Mouse (Mus musculus) heart, embryonic 15.5 days (tissue): Measurements from ENCODE around the gene Adam15. TPM values are rescaled to one million over a fixed set of nuclear protein-coding genes. Genes with fewer than 3 reads are reported as not detected.
A peak's percentile ranks its signal among the peaks of the same experiment; 100 is the strongest.

ENCODE experiments used
- ATAC-seq: fragments of 200-750 bp; cut with Nextera tagmentation; replicated peaks from 2 replicates; pipeline ENCODE4 v1.8.0; 2017; ENCODE audit warnings: low read depth, moderate TSS enrichment; ENCODE audit not compliant: insufficient number of reproducible peaks, insufficient read depth, low FRiP score
- H3K27ac ChIP-seq: fragments of 300-500 bp; sonication (generic); 2 replicates; pipeline ENCODE4 v1.5.1; 2015; ENCODE audit warnings: mild to moderate bottlenecking, inconsistent platforms
- H3K27me3 ChIP-seq: fragments of 300-500 bp; sonication (generic); 2 replicates; pipeline ENCODE4 v1.6.1; 2015; ENCODE audit warnings: inconsistent platforms
- H3K36me3 ChIP-seq: fragments of 300-500 bp; sonication (generic); 2 replicates; pipeline ENCODE4 v1.6.1; 2015; ENCODE audit warnings: mild to moderate bottlenecking, inconsistent platforms
- H3K4me1 ChIP-seq: fragments of 300-500 bp; sonication (generic); replicated peaks from 2 replicates; pipeline ENCODE4 v1.6.1; 2015; ENCODE audit warnings: inconsistent platforms
- H3K4me2 ChIP-seq: fragments of 300-500 bp; sonication (generic); 2 replicates; pipeline ENCODE4 v1.6.1; 2015; ENCODE audit warnings: inconsistent platforms, mild to moderate bottlenecking, moderate library complexity
- H3K4me3 ChIP-seq: fragments of 300-500 bp; sonication (generic); 2 replicates; pipeline ENCODE4 v1.5.1; 2015; ENCODE audit warnings: mild to moderate bottlenecking, inconsistent platforms
- H3K9ac ChIP-seq: fragments of 300-500 bp; sonication (generic); 2 replicates; pipeline ENCODE4 v1.6.1; 2015; ENCODE audit warnings: mild to moderate bottlenecking, inconsistent platforms
- H3K9me3 ChIP-seq: fragments of 300-500 bp; sonication (generic); replicated peaks from 2 replicates; pipeline ENCODE4 v1.6.1; 2016; ENCODE audit warnings: inconsistent platforms
- WGBS: fragments of 180-500 bp; shearing (Covaris S2); methylation state at CpG from one replicate; pipeline ENCODE4 v1.1.7; 2015; ENCODE audit warnings: mixed read lengths; 5-methylcytosine and 5-hydroxymethylcytosine counted together
- polyA plus RNA-seq: library from polyadenylated mRNA; unstranded; fragments of >200 nt; fragmentation: Nextera tagmentation; extraction: Ambion mirVana; gene quantifications from 2 replicates; pipeline ENCODE4 v1.2.1, GENCODE M21; 2015

Gene Adam15
- polyA plus RNA-seq, 1 experiment from 2014 or later, result 59.8 TPM

GRCm38 (mm10) chr3:89314791-89315190 is 35.0 kb downstream of the Adam15 start:
- H3K27ac ChIP-seq, result no peak overlapping the region
- 51% methylated on average over 2 of the region's 2 CpGs for WGBS
- H3K4me1 ChIP-seq, result peaks cover 42% of the 10 kb centered on the region
- peak overlapping the region; percentile 42 for H3K4me3 ChIP-seq
- no peaks in the 10 kb centered on the region for H3K36me3 ChIP-seq
- H3K9ac ChIP-seq, result 0 out of 2 replicates have a peak overlapping the region, but pooled peaks have one; percentile 39
- H3K27me3 ChIP-seq, result peaks cover 33% of the 10 kb centered on the region
- no peaks in the 10 kb centered on the region for H3K9me3 ChIP-seq
- 0 out of 2 replicates have a peak, but pooled peaks have one; percentile 9 for ATAC-seq
- peak overlapping the region; percentile 73 for H3K4me2 ChIP-seq

- no peaks in the 10 kb centered on the region for H3K9me3 ChIP-seq
- H3K4me2 ChIP-seq, result 0 out of 2 replicates have a peak overlapping the region, but pooled peaks have one; percentile 73
- no peak overlapping the region for H3K4me3 ChIP-seq
- peaks cover 37% of the 10 kb centered on the region for H3K4me1 ChIP-seq
- peaks cover 29% of the 10 kb centered on the region for H3K27me3 ChIP-seq
- no peaks in the 10 kb centered on the region for H3K36me3 ChIP-seq
- no peak overlapping the region for H3K9ac ChIP-seq
- no peak overlapping the region for H3K27ac ChIP-seq
- no peak for ATAC-seq
- 47% methylated on average over 5 of the region's 5 CpGs for WGBS
These were observed 35.5 kb downstream of the Adam15 start for GRCm38 (mm10) chr3:89314340-89314739.

GRCm38 (mm10) chr3:89308089-89308488 is 41.7 kb downstream of the Adam15 start:
- 4% methylated on average over 9 of the region's 9 CpGs for WGBS
- Histone ChIP-seq H3K4me1 (0 out of 2 replicates have a peak, but pooled peaks cover 2% of the 10 kb centered on the region), H3K4me3 (no peak overlapping the region), H3K4me2 (no peak overlapping the region), H3K9me3 (no peaks in the 10 kb centered on the region), H3K36me3 (no peaks in the 10 kb centered on the region), H3K27ac (no peak overlapping the region), H3K9ac (no peak overlapping the region), H3K27me3 (no peaks in the 10 kb centered on the region)
- peak; percentile 84 for ATAC-seq

GRCm38 (mm10) chr3:89305551-89306325 is 44.1 kb downstream of the Adam15 start:
- H3K9ac ChIP-seq, result no peak overlapping the region
- no peaks in the 10 kb centered on the region for H3K9me3 ChIP-seq
- WGBS, result 77% methylated on average over 8 of the region's 8 CpGs
- H3K36me3 ChIP-seq, result no peaks in the 10 kb centered on the region
- H3K4me3 ChIP-seq, result no peak overlapping the region
- H3K27ac ChIP-seq, result no peak overlapping the region
- no peaks in the 10 kb centered on the region for H3K27me3 ChIP-seq
- 0 out of 2 replicates have a peak, but pooled peaks cover 2% of the 10 kb centered on the region for H3K4me1 ChIP-seq
- no peak for ATAC-seq
- H3K4me2 ChIP-seq, result no peak overlapping the region

GRCm38 (mm10) chr3:89305105-89305504 is 44.7 kb downstream of the Adam15 start:
- Histone ChIP-seq H3K27me3 (no peaks in the 10 kb centered on the region), H3K9ac (no peak overlapping the region), H3K27ac (no peak overlapping the region), H3K4me1 (peaks cover 2% of the 10 kb centered on the region; the same call in 1 of the 2 replicates), H3K4me2 (no peak overlapping the region), H3K36me3 (no peaks in the 10 kb centered on the region), H3K4me3 (no peak overlapping the region), H3K9me3 (no peaks in the 10 kb centered on the region)
- 77% methylated on average over 4 of the region's 4 CpGs for WGBS
- no peak for ATAC-seq

- H3K9ac ChIP-seq, result no peak overlapping the region
- peaks cover 9% of the 10 kb centered on the region for H3K4me1 ChIP-seq
- H3K4me3 ChIP-seq, result no peak overlapping the region
- H3K4me2 ChIP-seq, result no peak overlapping the region
- H3K27me3 ChIP-seq, result no peaks in the 10 kb centered on the region
- H3K36me3 ChIP-seq, result no peaks in the 10 kb centered on the region
- WGBS, result 58% methylated on average over 6 of the region's 6 CpGs
- no peaks in the 10 kb centered on the region for H3K9me3 ChIP-seq
- no peak overlapping the region for H3K27ac ChIP-seq
- ATAC-seq, result no peak
These were observed 45.4 kb downstream of the Adam15 start for GRCm38 (mm10) chr3:89304440-89304839.

- H3K9ac ChIP-seq, result no peak overlapping the region
- peaks cover 10% of the 10 kb centered on the region for H3K4me1 ChIP-seq
- H3K4me3 ChIP-seq, result no peak overlapping the region
- H3K4me2 ChIP-seq, result no peak overlapping the region
- H3K36me3 ChIP-seq, result no peaks in the 10 kb centered on the region
- 62% methylated on average over 2 of the region's 2 CpGs for WGBS
- no peaks in the 10 kb centered on the region for H3K27me3 ChIP-seq
- no peaks in the 10 kb centered on the region for H3K9me3 ChIP-seq
- ATAC-seq, result no peak
- no peak overlapping the region for H3K27ac ChIP-seq
These were observed 49.3 kb downstream of the Adam15 start for GRCm38 (mm10) chr3:89300514-89300913.

GRCm38 (mm10) chr3:89300071-89300470 is 49.7 kb downstream of the Adam15 start:
- Histone ChIP-seq H3K9me3 (no peaks in the 10 kb centered on the region), H3K4me2 (peak overlapping the region; percentile 66), H3K4me1 (peaks cover 10% of the 10 kb centered on the region), H3K9ac (0 out of 2 replicates have a peak overlapping the region, but pooled peaks have one; percentile 34), H3K36me3 (no peaks in the 10 kb centered on the region), H3K27ac (no peak overlapping the region), H3K4me3 (peak overlapping the region; percentile 42), H3K27me3 (no peaks in the 10 kb centered on the region)
- WGBS, result 40% methylated on average over 1 of the region's 1 CpGs
- ATAC-seq, result no peak

- no peak for ATAC-seq
- H3K4me1 ChIP-seq, result peaks cover 10% of the 10 kb centered on the region
- peak overlapping the region; percentile 42 for H3K4me3 ChIP-seq
- no peaks in the 10 kb centered on the region for H3K9me3 ChIP-seq
- peak overlapping the region; percentile 34; the same call in 1 of the 2 replicates for H3K9ac ChIP-seq
- WGBS, result under 1% methylated on average over 14 of the region's 14 CpGs
- no peak overlapping the region for H3K27ac ChIP-seq
- no peaks in the 10 kb centered on the region for H3K27me3 ChIP-seq
- H3K36me3 ChIP-seq, result no peaks in the 10 kb centered on the region
- peak overlapping the region; percentile 66 for H3K4me2 ChIP-seq
These were observed 50.3 kb downstream of the Adam15 start for GRCm38 (mm10) chr3:89299499-89299898.

- Histone ChIP-seq H3K9ac (no peak overlapping the region), H3K4me1 (peaks cover 10% of the 10 kb centered on the region), H3K9me3 (no peaks in the 10 kb centered on the region), H3K36me3 (no peaks in the 10 kb centered on the region), H3K27me3 (no peaks in the 10 kb centered on the region), H3K27ac (no peak overlapping the region), H3K4me3 (no peak overlapping the region), H3K4me2 (peak overlapping the region; percentile 66; the same call in 1 of the 2 replicates)
- ATAC-seq, result no peak
- 80% methylated on average over 6 of the region's 6 CpGs for WGBS
These were observed 50.9 kb downstream of the Adam15 start for GRCm38 (mm10) chr3:89298908-89299307.

GRCm38 (mm10) chr3:89296761-89297396 is 52.9 kb downstream of the Adam15 start:
- peaks cover 10% of the 10 kb centered on the region for H3K4me1 ChIP-seq
- no peak for ATAC-seq
- no peaks in the 10 kb centered on the region for H3K36me3 ChIP-seq
- H3K27me3 ChIP-seq, result no peaks in the 10 kb centered on the region
- no peaks in the 10 kb centered on the region for H3K9me3 ChIP-seq
- H3K4me2 ChIP-seq, result no peak overlapping the region
- 73% methylated on average over 11 of the region's 11 CpGs for WGBS
- H3K9ac ChIP-seq, result no peak overlapping the region
- H3K4me3 ChIP-seq, result no peak overlapping the region
- no peak overlapping the region for H3K27ac ChIP-seq
